Mouse (Mus musculus): ENCODE measurements around the gene Prkn. TPM values are rescaled to one million over a fixed set of nuclear protein-coding genes. Genes with fewer than 3 reads are reported as not detected.

Gene Prkn
- polyA plus RNA-seq, 1 experiment = 0.70 TPM

GRCm38 (mm10) chr17:11058986-11059385, 218.8 kb downstream of the Prkn start:
- Histone ChIP-seq H3K4me3 (ENCODE audit: insufficient read depth, low read length) (no peak overlapping the region), H3K27ac (ENCODE audit: insufficient read depth, low read length) (no peak overlapping the region), H3K4me1 (ENCODE audit: control insufficient read depth, insufficient read depth, low read length) (no peaks in the 10 kb centered on the region)
- TF ChIP-seq CTCF (IDR thresholded peaks at IDR 0.05; ENCODE audit: borderline replicate concordance, insufficient read depth, low read length) (no peak), POLR2A (IDR thresholded peaks at IDR 0.05; ENCODE audit: low read depth, low read length) (no peak)

- Histone ChIP-seq H3K4me1 (ENCODE audit: control insufficient read depth, insufficient read depth, low read length) (no peaks in the 10 kb centered on the region), H3K4me3 (ENCODE audit: insufficient read depth, low read length) (no peak overlapping the region), H3K27ac (ENCODE audit: insufficient read depth, low read length) (no peak overlapping the region)
- TF ChIP-seq POLR2A (IDR thresholded peaks at IDR 0.05; ENCODE audit: low read depth, low read length) = no peak
- TF ChIP-seq CTCF (IDR thresholded peaks at IDR 0.05; ENCODE audit: borderline replicate concordance, insufficient read depth, low read length) = no peak
Measured at GRCm38 (mm10) chr17:11067076-11067703, 227.0 kb downstream of the Prkn start.

GRCm38 (mm10) chr17:11067704-11068475, 227.7 kb downstream of the Prkn start:
- no peak overlapping the region for H3K4me3 ChIP-seq (ENCODE audit: insufficient read depth, low read length)
- TF ChIP-seq POLR2A (IDR thresholded peaks at IDR 0.05; ENCODE audit: low read depth, low read length) (no peak), CTCF (IDR thresholded peaks at IDR 0.05; ENCODE audit: borderline replicate concordance, insufficient read depth, low read length) (peak; percentile 36; the same call in 1 of the 2 replicates)

GRCm38 (mm10) chr17:11070996-11071395, 230.8 kb downstream of the Prkn start:
- Histone ChIP-seq H3K4me1 (ENCODE audit: control insufficient read depth, insufficient read depth, low read length) (no peaks in the 10 kb centered on the region), H3K4me3 (ENCODE audit: insufficient read depth, low read length) (no peak overlapping the region), H3K27ac (ENCODE audit: insufficient read depth, low read length) (no peak overlapping the region)
- TF ChIP-seq CTCF (IDR thresholded peaks at IDR 0.05; ENCODE audit: borderline replicate concordance, insufficient read depth, low read length) (no peak), POLR2A (IDR thresholded peaks at IDR 0.05; ENCODE audit: low read depth, low read length) (no peak)

More at GRCm38 (mm10) chr17:11067704-11068475, 227.7 kb downstream of the Prkn start:
- H3K27ac ChIP-seq (ENCODE audit: insufficient read depth, low read length) = no peak overlapping the region
- no peaks in the 10 kb centered on the region for H3K4me1 ChIP-seq (ENCODE audit: control insufficient read depth, insufficient read depth, low read length)

- Histone ChIP-seq H3K4me3 (ENCODE audit: insufficient read depth, low read length) (no peak overlapping the region), H3K4me1 (ENCODE audit: control insufficient read depth, insufficient read depth, low read length) (no peaks in the 10 kb centered on the region), H3K27ac (ENCODE audit: insufficient read depth, low read length) (no peak overlapping the region)
- TF ChIP-seq CTCF (IDR thresholded peaks at IDR 0.05; ENCODE audit: borderline replicate concordance, insufficient read depth, low read length) (no peak), POLR2A (IDR thresholded peaks at IDR 0.05; ENCODE audit: low read depth, low read length) (no peak)
Measured at GRCm38 (mm10) chr17:11076319-11076903, 236.2 kb downstream of the Prkn start.

- Histone ChIP-seq H3K4me3 (ENCODE audit: insufficient read depth, low read length) (no peak overlapping the region), H3K27ac (ENCODE audit: insufficient read depth, low read length) (no peak overlapping the region), H3K4me1 (ENCODE audit: control insufficient read depth, insufficient read depth, low read length) (no peaks in the 10 kb centered on the region)
- no peak for TF ChIP-seq POLR2A (IDR thresholded peaks at IDR 0.05; ENCODE audit: low read depth, low read length)
- no peak for TF ChIP-seq CTCF (IDR thresholded peaks at IDR 0.05; ENCODE audit: borderline replicate concordance, insufficient read depth, low read length)
Measured at GRCm38 (mm10) chr17:11086492-11086891, 246.3 kb downstream of the Prkn start.

- no peak for TF ChIP-seq CTCF (IDR thresholded peaks at IDR 0.05; ENCODE audit: borderline replicate concordance, insufficient read depth, low read length)
- no peak for TF ChIP-seq POLR2A (IDR thresholded peaks at IDR 0.05; ENCODE audit: low read depth, low read length)
- Histone ChIP-seq H3K27ac (ENCODE audit: insufficient read depth, low read length) (no peak overlapping the region), H3K4me3 (ENCODE audit: insufficient read depth, low read length) (no peak overlapping the region), H3K4me1 (ENCODE audit: control insufficient read depth, insufficient read depth, low read length) (no peaks in the 10 kb centered on the region)
Measured at GRCm38 (mm10) chr17:11087088-11087487, 246.9 kb downstream of the Prkn start.

- TF ChIP-seq POLR2A (IDR thresholded peaks at IDR 0.05; ENCODE audit: low read depth, low read length) = no peak
- Histone ChIP-seq H3K27ac (ENCODE audit: insufficient read depth, low read length) (no peak overlapping the region), H3K4me1 (ENCODE audit: control insufficient read depth, insufficient read depth, low read length) (no peaks in the 10 kb centered on the region), H3K4me3 (ENCODE audit: insufficient read depth, low read length) (no peak overlapping the region)
Measured at GRCm38 (mm10) chr17:11087823-11088222, 247.6 kb downstream of the Prkn start.

GRCm38 (mm10) chr17:11089361-11089760, 249.2 kb downstream of the Prkn start:
- Histone ChIP-seq H3K4me1 (ENCODE audit: control insufficient read depth, insufficient read depth, low read length) (no peaks in the 10 kb centered on the region), H3K27ac (ENCODE audit: insufficient read depth, low read length) (no peak overlapping the region), H3K4me3 (ENCODE audit: insufficient read depth, low read length) (no peak overlapping the region)
- no peak for TF ChIP-seq CTCF (IDR thresholded peaks at IDR 0.05; ENCODE audit: borderline replicate concordance, insufficient read depth, low read length)
- no peak for TF ChIP-seq POLR2A (IDR thresholded peaks at IDR 0.05; ENCODE audit: low read depth, low read length)

GRCm38 (mm10) chr17:11092900-11093299, 252.7 kb downstream of the Prkn start:
- TF ChIP-seq CTCF (IDR thresholded peaks at IDR 0.05; ENCODE audit: borderline replicate concordance, insufficient read depth, low read length) (no peak), POLR2A (IDR thresholded peaks at IDR 0.05; ENCODE audit: low read depth, low read length) (no peak)
- no peak overlapping the region for H3K27ac ChIP-seq (ENCODE audit: insufficient read depth, low read length)
- H3K4me1 ChIP-seq (ENCODE audit: control insufficient read depth, insufficient read depth, low read length) = no peaks in the 10 kb centered on the region
- no peak overlapping the region for H3K4me3 ChIP-seq (ENCODE audit: insufficient read depth, low read length)
